Mouse (Mus musculus): ENCODE data around the gene P2ry2.

DNA sequence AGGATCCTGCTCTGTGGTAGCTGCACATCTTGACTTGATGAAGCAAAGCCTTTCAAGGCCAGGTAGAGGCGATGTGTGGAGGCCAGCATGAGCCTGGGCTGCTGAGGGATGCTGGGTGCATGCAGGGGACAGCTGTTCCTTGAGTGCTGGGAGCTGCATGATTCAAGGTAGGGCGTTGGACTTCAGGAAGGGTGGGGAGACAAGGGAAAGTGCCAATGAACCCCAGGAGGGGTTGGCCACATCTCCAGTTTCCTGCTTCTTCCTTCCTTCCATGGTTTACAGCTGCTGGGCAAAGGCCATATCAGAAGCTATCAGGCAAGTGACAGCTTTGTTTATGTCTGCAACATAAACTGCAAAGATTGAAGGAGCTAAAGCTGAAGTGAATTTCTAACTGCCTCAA lies 28.9 kb upstream of the P2ry2 start:
- TF ChIP-seq POLR2A (IDR thresholded peaks at IDR 0.05; ENCODE audit: low read depth, low read length) = no peak
- no peak for TF ChIP-seq CTCF (conservative IDR thresholded peaks at IDR 0.05 in 1 of 2, IDR thresholded peaks at IDR 0.05 in 1 of 2; ENCODE audit: low read depth in 2 of 2, low read length in 2 of 2)
- no peak for TF ChIP-seq ELF1 (IDR thresholded peaks at IDR 0.05; ENCODE audit: low read depth, low read length)
- TF ChIP-seq MAZ (IDR thresholded peaks at IDR 0.05; ENCODE audit: low read depth, low read length) = no peak
- TF ChIP-seq BHLHE40 (IDR thresholded peaks at IDR 0.05; ENCODE audit: low read depth, low read length) = no peak
- no peak for TF ChIP-seq EP300 (IDR thresholded peaks at IDR 0.05; ENCODE audit: low read length)
- TF ChIP-seq CHD2 (IDR thresholded peaks at IDR 0.05; ENCODE audit: low read length) = no peak
- no peak for TF ChIP-seq MAFK (IDR thresholded peaks at IDR 0.05; ENCODE audit: insufficient replicate concordance, low read length)
- no peak for TF ChIP-seq SMC3 (IDR thresholded peaks at IDR 0.05; ENCODE audit: low read depth, low read length)
- no peak for TF ChIP-seq MYC (IDR thresholded peaks at IDR 0.05; ENCODE audit: low read depth, low read length)
- no peak for TF ChIP-seq MEF2A (IDR thresholded peaks at IDR 0.05; ENCODE audit: borderline replicate concordance, low read depth, low read length)
- no peak for TF ChIP-seq TCF12 (IDR thresholded peaks at IDR 0.05; ENCODE audit: low read depth, low read length)
- TF ChIP-seq NRF1 (IDR thresholded peaks at IDR 0.05; ENCODE audit: low read depth, low read length) = no peak
